Mouse (Mus musculus) lung, embryonic 14.5 days (tissue): Measurements from ENCODE around the gene Nfasc. TPM values are rescaled to one million over a fixed set of nuclear protein-coding genes. Genes with fewer than 3 reads are reported as not detected.
A peak's percentile ranks its signal among the peaks of the same experiment; 100 is the strongest.

Experiments
- ATAC-seq: fragments of 200-750 bp; cut with Nextera tagmentation; 2 replicates; pipeline ENCODE4 v1.8.0; 2017; ENCODE audit warnings: mild to moderate bottlenecking, moderate TSS enrichment, moderate library complexity; ENCODE audit not compliant: insufficient read depth
- DNase-seq: peaks from one replicate; pipeline ENCODE4 v3.0.0-alpha.2; 2015
- H3K27ac ChIP-seq: fragments of 300-500 bp; sonication (generic); 2 replicates; pipeline ENCODE4 v1.5.1; 2014; ENCODE audit warnings: low read depth, mild to moderate bottlenecking, moderate library complexity
- H3K27me3 ChIP-seq: fragments of 300-500 bp; sonication (generic); 2 replicates; pipeline ENCODE4 v1.6.1; 2014; ENCODE audit warnings: low read length, control low read depth; ENCODE audit not compliant: insufficient read depth
- H3K36me3 ChIP-seq: fragments of 300-500 bp; sonication (generic); 2 replicates; pipeline ENCODE4 v1.6.1; 2014; ENCODE audit warnings: control low read depth; ENCODE audit not compliant: insufficient read depth
- H3K4me1 ChIP-seq: fragments of 300-500 bp; sonication (generic); 2 replicates; pipeline ENCODE4 v1.6.1; 2014; ENCODE audit warnings: antibody characterized with exemption, control low read depth; ENCODE audit not compliant: insufficient read depth
- H3K4me2 ChIP-seq: fragments of 300-500 bp; sonication (generic); 2 replicates; pipeline ENCODE4 v1.6.1; 2014; ENCODE audit warnings: mild to moderate bottlenecking
- H3K4me3 ChIP-seq: fragments of 300-500 bp; sonication (generic); 2 replicates; pipeline ENCODE4 v1.5.1; 2014; ENCODE audit warnings: low read depth, low read length
- H3K9ac ChIP-seq: fragments of 300-500 bp; sonication (generic); 2 replicates; pipeline ENCODE4 v1.6.1; 2014
- H3K9me3 ChIP-seq: fragments of 300-500 bp; sonication (generic); 2 replicates; pipeline ENCODE4 v1.6.1; 2016; ENCODE audit warnings: low read depth, low read length, control low read depth
- CTCF ChIP-seq: IDR thresholded peaks from 2 replicates; pipeline ENCODE4 v1.5.1; 2016; ENCODE audit warnings: antibody characterized with exemption, low read depth
- WGBS: fragments of 180-500 bp; shearing (Covaris S2); extraction: QIAGEN DNeasy Blood & Tissue Kit; methylation state at CpG from one replicate; pipeline ENCODE4 v1.1.7; 2014; 5-methylcytosine and 5-hydroxymethylcytosine counted together
- polyA plus RNA-seq: library from polyadenylated mRNA; unstranded; fragments of >200 nt; fragmentation: Nextera tagmentation; extraction: Ambion mirVana; gene quantifications from 2 replicates; pipeline ENCODE4 v1.2.1, GENCODE M21; 2014

Nfasc gene
- polyA plus RNA-seq, result 0.30 and 0.57 TPM in 2 replicates

DNA sequence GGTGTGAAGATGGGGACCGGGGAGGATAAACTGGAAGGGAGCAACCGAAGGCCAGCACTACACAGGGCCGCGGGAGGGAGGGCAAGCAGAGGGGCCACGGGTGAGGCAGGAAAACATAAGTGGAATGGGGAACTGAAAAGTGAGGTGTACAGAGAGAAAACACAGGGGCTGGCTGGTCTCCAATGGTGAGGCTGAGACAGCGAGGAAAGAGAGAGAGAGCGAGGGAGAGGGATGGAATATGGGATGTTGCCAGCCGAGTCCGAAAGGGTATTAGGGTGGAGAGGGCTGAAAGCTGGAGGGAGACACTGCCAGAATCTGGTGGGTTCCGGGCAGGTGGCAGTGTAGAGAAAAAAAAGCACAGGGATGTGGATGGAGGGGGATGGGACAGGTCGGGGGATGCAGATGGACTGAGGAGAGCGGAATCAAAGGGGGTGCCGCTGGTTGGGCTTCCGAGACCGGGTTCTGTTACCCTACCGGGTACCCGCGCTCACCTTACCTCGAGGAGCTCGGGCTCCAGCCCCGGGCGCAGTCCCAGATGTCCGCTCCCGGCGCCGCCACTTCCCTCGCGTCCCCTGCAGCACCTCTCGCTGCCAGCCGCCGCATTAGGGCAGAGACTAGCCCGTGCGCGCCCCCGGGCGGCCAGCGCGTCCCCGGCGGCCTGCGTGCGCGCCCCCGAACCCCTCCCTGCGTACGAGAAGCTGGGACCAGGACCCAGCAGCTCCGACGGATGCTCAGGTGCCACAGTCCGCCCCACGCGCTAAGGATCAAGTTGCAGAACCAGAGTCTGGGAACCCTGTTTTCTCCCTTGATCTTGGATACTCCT is at the start of gene Nfasc:
Nfasc (minus strand) TSS at position 623 of the 823 bp plus-strand sequence.
- Histone ChIP-seq H3K4me2 (peak within 1 kb of the TSS; percentile 64), H3K9ac (peak within 1 kb of the TSS; percentile 30; the same call in 1 of the 2 replicates), H3K4me3 (peak within 1 kb of the TSS; percentile 35), H3K36me3 (no peaks in the 10 kb centered on the region), H3K9me3 (no peaks in the 10 kb centered on the region), H3K4me1 (no peaks in the 10 kb centered on the region), H3K27me3 (peaks cover 43% of the 10 kb centered on the region), H3K27ac (no peak within 1 kb of the TSS)
- ATAC-seq (peak; percentile 56), DNase-seq (peak; percentile 73)
- TF ChIP-seq CTCF, result no peak
- WGBS, result 4% methylated on average over 48 of the region's 51 CpGs

DNA sequence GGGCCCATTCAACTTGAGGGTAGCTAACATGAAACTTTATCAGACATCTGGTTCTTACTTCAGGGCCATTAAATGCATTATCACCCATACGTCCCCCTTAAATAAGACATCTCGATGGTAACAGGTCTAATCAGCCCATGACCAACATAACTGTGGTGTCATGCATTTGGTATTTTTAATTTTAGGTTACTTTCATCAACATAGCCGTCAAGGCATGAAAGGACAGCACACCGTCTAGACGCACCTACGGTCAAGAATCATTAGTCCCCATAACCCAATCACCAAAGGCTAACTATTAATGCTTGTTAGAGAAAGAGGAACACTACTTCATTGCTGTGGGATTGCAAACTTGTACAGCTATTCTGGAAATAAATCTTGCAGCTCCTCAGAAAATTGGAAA is 49.5 kb upstream of the Nfasc start:
- Histone ChIP-seq H3K4me2 (no peak overlapping the region), H3K36me3 (no peaks in the 10 kb centered on the region), H3K4me3 (no peak overlapping the region), H3K9ac (no peak overlapping the region), H3K27me3 (no peaks in the 10 kb centered on the region), H3K4me1 (no peaks in the 10 kb centered on the region), H3K9me3 (no peaks in the 10 kb centered on the region), H3K27ac (no peak overlapping the region)
- no peak for DNase-seq
- ATAC-seq, result no peak
- no peak for TF ChIP-seq CTCF
- 90% methylated on average over 6 of the region's 6 CpGs for WGBS

DNA sequence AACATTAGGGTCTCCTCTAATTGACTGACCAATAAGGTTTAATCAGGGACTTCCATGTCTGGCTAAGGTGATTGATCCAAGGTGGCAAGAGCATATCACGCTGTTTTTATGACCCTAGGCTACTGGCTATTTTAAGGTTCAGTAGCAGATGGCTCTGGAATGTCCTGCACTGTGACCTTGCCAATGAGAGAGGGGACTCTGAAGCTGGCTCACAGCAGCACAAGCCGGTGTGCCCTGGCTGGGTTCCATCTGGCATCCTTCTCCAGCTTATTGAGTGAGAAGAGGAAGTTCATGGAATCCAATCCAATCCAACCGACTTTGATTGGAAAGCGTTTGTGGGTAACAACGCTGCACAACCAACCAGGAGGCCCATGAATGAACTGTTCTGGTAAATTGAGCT is 45.3 kb upstream of the Nfasc start:
- Histone ChIP-seq H3K27ac (no peak overlapping the region), H3K4me3 (no peak overlapping the region), H3K36me3 (no peaks in the 10 kb centered on the region), H3K9ac (no peak overlapping the region), H3K4me2 (no peak overlapping the region), H3K4me1 (no peaks in the 10 kb centered on the region), H3K27me3 (no peaks in the 10 kb centered on the region), H3K9me3 (no peaks in the 10 kb centered on the region)
- ATAC-seq, result no peak
- 65% methylated on average over 5 of the region's 5 CpGs for WGBS
- TF ChIP-seq CTCF, result no peak
- no peak for DNase-seq

DNA sequence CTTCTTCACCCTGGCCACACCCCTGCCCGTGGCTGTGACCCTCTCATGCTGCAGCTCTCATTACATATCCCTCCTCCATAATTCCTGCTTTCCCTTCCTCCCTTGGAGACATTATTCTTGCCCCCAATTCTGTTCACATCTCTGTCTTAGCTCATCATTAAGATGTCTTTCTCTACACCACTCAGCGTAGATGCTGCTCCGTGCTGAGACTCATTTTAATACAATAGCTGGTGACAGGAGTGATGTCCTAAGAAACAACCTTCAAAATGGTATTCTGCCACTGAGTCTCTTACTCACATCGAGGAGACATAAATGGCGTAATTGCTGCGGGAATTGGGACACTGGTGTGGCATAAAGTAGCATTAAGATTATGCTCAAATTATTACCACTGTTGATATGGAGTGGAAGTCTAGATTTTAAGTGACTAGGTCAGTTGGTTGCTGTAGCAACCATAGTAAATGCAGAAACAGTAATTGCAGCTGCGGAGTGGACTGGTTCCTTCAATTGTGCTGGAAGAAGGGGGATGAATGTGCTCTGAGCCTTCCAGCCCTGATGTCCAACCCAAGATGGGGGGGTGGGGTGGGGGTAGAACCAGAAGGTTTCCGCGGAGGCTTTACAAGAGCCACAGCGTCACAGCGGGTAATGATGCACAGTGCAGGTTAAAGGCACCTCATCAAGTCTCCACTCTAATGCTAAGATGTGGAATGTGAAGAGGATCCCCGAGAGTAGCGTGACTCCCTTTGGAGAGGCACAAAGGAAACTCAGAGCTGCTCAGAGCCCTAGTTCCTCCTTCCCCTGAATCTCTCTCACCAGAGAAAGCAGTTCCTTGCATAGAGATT is 40.2 kb upstream of the Nfasc start:
- H3K4me1 ChIP-seq, result no peaks in the 10 kb centered on the region
- 64% methylated on average over 13 of the region's 13 CpGs for WGBS
- DNase-seq, result no peak

DNA sequence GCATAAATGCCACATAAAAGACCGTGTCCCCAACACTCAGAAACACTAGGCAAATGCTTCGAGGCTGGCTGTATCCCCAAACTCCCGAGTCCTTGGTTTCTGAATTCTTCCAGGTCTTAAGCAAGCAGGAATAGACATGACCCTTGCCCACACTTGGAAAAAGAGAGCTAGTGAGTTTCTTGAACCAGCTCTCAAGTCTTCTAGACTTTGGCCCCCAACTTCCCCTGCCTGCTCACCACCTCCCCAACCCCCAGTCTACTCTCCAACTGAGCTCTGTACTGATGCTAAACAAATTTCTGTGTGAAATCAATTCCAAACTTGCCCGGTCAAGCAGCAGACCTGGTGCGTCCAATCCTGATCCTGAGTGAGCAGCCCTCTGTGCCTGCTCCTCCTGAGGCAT is 39.4 kb upstream of the Nfasc start:
- no peaks in the 10 kb centered on the region for H3K36me3 ChIP-seq
- no peaks in the 10 kb centered on the region for H3K9me3 ChIP-seq
- no peak for ATAC-seq
- no peak for TF ChIP-seq CTCF
- DNase-seq, result no peak
- H3K4me3 ChIP-seq, result no peak overlapping the region
- H3K27ac ChIP-seq, result no peak overlapping the region
- no peaks in the 10 kb centered on the region for H3K27me3 ChIP-seq
- H3K4me1 ChIP-seq, result no peaks in the 10 kb centered on the region
- WGBS, result 76% methylated on average over 5 of the region's 5 CpGs
- H3K9ac ChIP-seq, result no peak overlapping the region
- no peak overlapping the region for H3K4me2 ChIP-seq

More for the DNA sequence above, 40.2 kb upstream of the Nfasc start:
- TF ChIP-seq CTCF, result no peak
- Histone ChIP-seq H3K9ac (no peak overlapping the region), H3K27me3 (no peaks in the 10 kb centered on the region), H3K27ac (no peak overlapping the region), H3K9me3 (no peaks in the 10 kb centered on the region), H3K4me2 (no peak overlapping the region), H3K36me3 (no peaks in the 10 kb centered on the region), H3K4me3 (no peak overlapping the region)
- no peak for ATAC-seq

DNA sequence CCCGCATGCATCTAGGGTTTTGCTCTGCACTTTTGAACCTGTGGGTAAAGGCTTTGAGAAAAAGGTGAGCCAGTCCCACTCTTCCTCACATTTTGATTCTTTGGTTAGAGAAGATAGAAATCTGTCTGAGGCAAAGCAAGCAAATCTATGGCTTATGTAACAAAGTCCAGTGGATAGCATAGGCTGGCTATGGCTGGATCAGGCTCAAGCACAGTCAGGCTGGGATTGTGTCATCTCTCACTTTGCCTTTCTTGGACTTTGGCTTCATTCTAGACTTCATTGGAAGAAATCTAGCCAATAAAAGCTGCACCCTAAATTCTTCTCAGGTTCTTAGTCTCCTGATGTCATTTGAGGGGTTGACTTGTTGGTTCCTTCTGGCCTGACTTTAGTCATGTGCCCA is 38.7 kb upstream of the Nfasc start:
- DNase-seq (no peak), ATAC-seq (no peak)
- WGBS, result 72% methylated on average over 1 of the region's 1 CpGs
- Histone ChIP-seq H3K4me2 (no peak overlapping the region), H3K36me3 (no peaks in the 10 kb centered on the region), H3K27me3 (no peaks in the 10 kb centered on the region), H3K4me3 (no peak overlapping the region), H3K9me3 (no peaks in the 10 kb centered on the region), H3K4me1 (no peaks in the 10 kb centered on the region), H3K9ac (no peak overlapping the region), H3K27ac (no peak overlapping the region)
- TF ChIP-seq CTCF, result no peak

DNA sequence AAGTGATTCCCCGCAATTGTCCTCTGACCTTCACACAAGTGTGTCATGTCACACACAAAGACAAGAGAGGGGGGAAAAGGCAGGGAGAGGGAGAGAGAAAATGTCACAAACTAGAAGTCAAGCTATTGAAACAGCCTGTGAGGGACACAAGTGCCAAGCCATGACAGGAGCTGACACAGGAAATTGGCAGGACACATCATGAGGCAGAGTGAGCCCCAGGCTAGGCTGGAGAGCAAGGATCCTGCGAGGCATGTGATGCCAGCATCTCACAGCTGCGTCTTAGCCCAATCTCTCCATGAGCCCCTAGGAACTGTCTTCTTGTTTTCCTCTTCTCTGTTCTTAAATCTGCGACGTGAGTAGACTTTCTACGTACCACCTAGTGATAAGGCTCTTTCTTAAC is 33.4 kb upstream of the Nfasc start:
- H3K9ac ChIP-seq, result no peak overlapping the region
- ATAC-seq (no peak), DNase-seq (no peak)
- no peak overlapping the region for H3K27ac ChIP-seq
- no peaks in the 10 kb centered on the region for H3K9me3 ChIP-seq
- no peak overlapping the region for H3K4me3 ChIP-seq
- 78% methylated on average over 6 of the region's 6 CpGs for WGBS
- no peaks in the 10 kb centered on the region for H3K27me3 ChIP-seq
- no peaks in the 10 kb centered on the region for H3K36me3 ChIP-seq
- H3K4me1 ChIP-seq, result no peaks in the 10 kb centered on the region
- H3K4me2 ChIP-seq, result no peak overlapping the region
- no peak for TF ChIP-seq CTCF
